Mouse (Mus musculus): ENCODE results near the gene Afdn. TPM values are rescaled to one million over a fixed set of nuclear protein-coding genes. Genes with fewer than 3 reads are reported as not detected.
"Not testable (repeated sequence)": the region's sequence is repeated elsewhere in the genome, so short reads cannot be mapped to it uniquely, and the experiment has no call there.

Gene Afdn
- polyA plus RNA-seq, 1 experiment from 2014 or later: 123 TPM

DNA sequence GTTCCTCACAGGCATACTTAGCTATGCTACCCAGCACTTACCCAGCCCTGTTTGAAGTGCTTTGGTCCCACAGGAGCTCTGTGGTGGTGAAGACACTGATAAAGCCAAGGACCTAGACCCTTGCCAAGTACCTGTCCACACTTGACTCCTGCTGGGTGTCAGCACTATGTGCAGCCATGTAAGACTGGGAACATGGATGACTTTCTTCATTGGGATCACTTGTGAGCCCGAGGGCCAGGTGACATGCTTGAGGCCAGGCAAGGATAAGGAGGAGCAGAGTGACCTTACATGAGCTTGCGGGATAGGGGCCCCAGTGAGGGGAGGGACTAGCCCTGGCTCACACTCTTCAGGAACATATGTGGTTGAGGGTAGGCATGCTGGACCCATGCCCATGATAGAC is 178.9 kb downstream of the Afdn start:
- not testable (repeated sequence) for H3K4me1 ChIP-seq (replicated peaks; ENCODE audit: control insufficient read depth, insufficient read depth, low read length)
- 84% methylated on average over 2 of the region's 2 CpGs for WGBS

DNA sequence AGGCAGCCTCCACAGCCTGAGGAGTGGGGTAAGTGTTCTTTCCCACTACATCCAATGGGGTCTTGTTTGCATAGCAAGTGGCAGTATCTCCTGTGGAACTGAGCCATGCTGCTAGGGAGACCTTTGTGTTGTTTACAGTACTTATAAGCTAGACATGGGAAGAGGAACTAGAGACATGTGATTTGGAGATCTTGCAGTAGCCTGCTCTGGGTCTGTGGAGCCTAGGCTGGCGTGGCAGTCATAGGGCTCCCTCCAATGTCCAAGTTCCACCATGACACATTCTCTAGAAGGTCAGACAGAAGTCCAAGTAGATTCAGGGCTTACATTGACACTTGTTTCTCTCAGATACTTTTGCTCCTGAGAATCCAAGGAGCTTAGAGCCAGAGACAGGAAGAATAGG is 180.1 kb downstream of the Afdn start:
- Histone ChIP-seq H3K27ac (ENCODE audit: low read depth, low read length) (no peak overlapping the region), H3K4me2 (replicated peaks; ENCODE audit: low read depth, low read length) (no peak overlapping the region), H3K4me3 (ENCODE audit: low read depth, low read length) (no peak overlapping the region), H3K9me3 (ENCODE audit: control insufficient read depth, low read length) (no peaks in the 10 kb centered on the region), H3K4me1 (replicated peaks; ENCODE audit: control insufficient read depth, insufficient read depth, low read length) (no peaks in the 10 kb centered on the region), H3K27me3 (ENCODE audit: control insufficient read depth, insufficient read depth, low read length) (no peaks in the 10 kb centered on the region), H3K9ac (ENCODE audit: low read depth, low read length) (no peak overlapping the region), H3K36me3 (ENCODE audit: control insufficient read depth, insufficient read depth, low read length) (no peaks in the 10 kb centered on the region)
- ATAC-seq (ENCODE audit: low FRiP score) (no peak), DNase-seq (ENCODE audit: low spot score) (no peak)
- 79% methylated on average over 1 of the region's 1 CpGs for WGBS

More for the DNA sequence above, 178.9 kb downstream of the Afdn start:
- not testable (repeated sequence) for ATAC-seq (ENCODE audit: low FRiP score); H3K9me3 ChIP-seq (ENCODE audit: control insufficient read depth, low read length); H3K36me3 ChIP-seq (ENCODE audit: control insufficient read depth, insufficient read depth, low read length); DNase-seq (ENCODE audit: low spot score); H3K4me3 ChIP-seq (ENCODE audit: low read depth, low read length); H3K27me3 ChIP-seq (ENCODE audit: control insufficient read depth, insufficient read depth, low read length); H3K4me2 ChIP-seq (replicated peaks; ENCODE audit: low read depth, low read length); H3K27ac ChIP-seq (ENCODE audit: low read depth, low read length); H3K9ac ChIP-seq (ENCODE audit: low read depth, low read length)

DNA sequence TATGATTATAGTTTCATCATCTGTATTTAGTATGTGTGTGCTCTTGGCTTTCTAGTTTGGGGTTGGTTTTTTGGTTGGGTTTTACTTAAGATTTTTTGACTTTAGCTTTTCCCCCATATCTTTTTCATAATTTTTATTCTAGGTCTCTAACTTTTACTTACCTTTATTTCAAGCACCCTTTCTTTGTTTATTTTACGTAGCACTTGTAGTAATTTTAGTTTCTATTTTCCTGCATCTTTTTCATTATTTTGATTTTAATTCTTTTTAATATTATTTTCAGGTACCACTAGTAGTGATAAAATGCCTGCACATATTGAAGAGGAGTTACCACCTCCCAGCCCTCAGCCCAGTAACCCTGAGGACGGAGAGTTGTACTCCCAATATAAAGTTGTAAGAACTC is 187.7 kb downstream of the Afdn start, which contains the start of gene Gm7168:
Gene Gm7168 (plus strand): TSS at position 301 of the 400 bp plus-strand sequence.
- not testable (repeated sequence) for DNase-seq (ENCODE audit: low spot score); H3K27ac ChIP-seq (ENCODE audit: low read depth, low read length); H3K9ac ChIP-seq (ENCODE audit: low read depth, low read length); H3K4me3 ChIP-seq (ENCODE audit: low read depth, low read length); H3K4me1 ChIP-seq (replicated peaks; ENCODE audit: control insufficient read depth, insufficient read depth, low read length); H3K9me3 ChIP-seq (ENCODE audit: control insufficient read depth, low read length); H3K27me3 ChIP-seq (ENCODE audit: control insufficient read depth, insufficient read depth, low read length); H3K36me3 ChIP-seq (ENCODE audit: control insufficient read depth, insufficient read depth, low read length); ATAC-seq (ENCODE audit: low FRiP score); H3K4me2 ChIP-seq (replicated peaks; ENCODE audit: low read depth, low read length)
- WGBS: 67% methylated on average over 1 of the region's 2 CpGs

DNA sequence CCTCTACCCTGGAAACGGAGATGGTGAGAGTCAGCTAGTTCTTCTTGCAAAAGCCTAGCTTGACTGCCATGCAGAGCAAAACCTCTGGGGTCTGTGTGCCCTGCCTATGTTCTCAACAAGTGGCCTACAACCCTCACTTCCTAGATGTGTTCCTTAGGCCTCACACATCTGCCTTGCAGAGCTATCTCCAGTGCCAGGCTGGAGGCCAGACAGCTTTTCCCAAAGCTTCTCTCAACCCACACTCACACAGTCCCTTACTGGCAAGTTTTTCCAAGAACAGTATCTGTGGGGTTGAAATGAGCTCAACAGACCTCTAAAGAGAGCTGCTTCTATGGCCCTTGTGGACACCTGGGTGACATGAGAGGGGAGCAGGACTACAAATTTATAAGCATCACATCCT is 191.2 kb downstream of the Afdn start:
- H3K27me3 ChIP-seq (ENCODE audit: control insufficient read depth, insufficient read depth, low read length); H3K4me1 ChIP-seq (replicated peaks; ENCODE audit: control insufficient read depth, insufficient read depth, low read length); H3K4me2 ChIP-seq (replicated peaks; ENCODE audit: low read depth, low read length); H3K9me3 ChIP-seq (ENCODE audit: control insufficient read depth, low read length); DNase-seq (ENCODE audit: low spot score); ATAC-seq (ENCODE audit: low FRiP score); H3K4me3 ChIP-seq (ENCODE audit: low read depth, low read length); H3K27ac ChIP-seq (ENCODE audit: low read depth, low read length); H3K9ac ChIP-seq (ENCODE audit: low read depth, low read length); H3K36me3 ChIP-seq (ENCODE audit: control insufficient read depth, insufficient read depth, low read length): not testable (repeated sequence)
- WGBS: 81% methylated on average over 1 of the region's 1 CpGs

Other genes starting within 250 kb of the Afdn start
- gene Tcte2, start 1.3 kb downstream of the Afdn start, polyA plus RNA-seq (2014; fragmentation: Nextera tagmentation; extraction: Ambion mirVana): 9.1 and 16.8 TPM in 2 replicates
- not detected in 2 replicates for gene Gm7168, start 187.8 kb downstream of the Afdn start, polyA plus RNA-seq (2014; fragmentation: Nextera tagmentation; extraction: Ambion mirVana)
- not detected in 2 replicates for gene Gm7356, start 243.2 kb downstream of the Afdn start, polyA plus RNA-seq (2014; fragmentation: Nextera tagmentation; extraction: Ambion mirVana)